Mouse (Mus musculus): ENCODE measurements around the gene Bcl7a.

Gene Bcl7a

DNA sequence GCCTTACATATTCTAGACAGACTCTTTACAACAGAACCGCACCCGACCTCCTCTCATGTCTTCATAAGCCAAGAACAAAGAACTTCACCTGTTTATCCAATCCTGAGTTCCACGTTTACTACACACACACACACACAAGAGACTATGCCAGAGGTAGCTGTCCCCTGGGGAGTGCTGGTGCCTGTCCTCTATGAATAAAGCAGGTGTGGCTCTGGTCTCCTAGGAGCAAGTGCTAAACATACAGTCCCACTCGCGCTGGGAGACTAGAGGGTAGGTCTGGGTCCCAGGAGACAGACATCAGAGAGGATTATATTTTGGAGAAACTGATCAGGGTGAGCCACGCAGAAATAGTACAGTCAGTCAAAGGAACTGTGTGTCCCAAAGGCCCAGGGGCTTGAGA lies 10.1 kb upstream of the Bcl7a start:
- no peak for DNase-seq

GRCm38 (mm10) chr5:123336205-123336961 lies 7.3 kb upstream of the Bcl7a start:
- no peak for DNase-seq

DNA sequence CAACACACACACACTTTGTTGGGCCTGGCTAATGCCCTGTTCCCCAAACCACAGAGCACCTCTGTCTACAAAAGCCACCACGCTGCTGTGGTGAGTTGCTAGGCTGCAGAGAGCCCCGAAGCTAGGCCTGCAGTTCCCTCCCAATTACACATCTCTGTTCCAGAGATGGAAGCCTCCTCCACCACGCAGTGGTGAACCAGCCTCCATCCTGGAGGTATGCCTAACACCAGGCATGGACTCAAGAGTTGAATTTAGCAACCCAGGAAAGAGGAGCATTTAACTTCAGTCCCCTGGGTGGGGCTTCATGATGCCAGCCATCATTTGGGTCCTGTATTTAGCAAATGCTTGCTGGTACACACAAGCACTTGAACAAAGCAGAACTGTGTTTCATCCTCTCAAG lies 5.2 kb upstream of the Bcl7a start:
- DNase-seq: peak; percentile 51

- DNase-seq: no peak
Observed at GRCm38 (mm10) chr5:123344628-123344962, 961 bp downstream of the Bcl7a start.

DNA sequence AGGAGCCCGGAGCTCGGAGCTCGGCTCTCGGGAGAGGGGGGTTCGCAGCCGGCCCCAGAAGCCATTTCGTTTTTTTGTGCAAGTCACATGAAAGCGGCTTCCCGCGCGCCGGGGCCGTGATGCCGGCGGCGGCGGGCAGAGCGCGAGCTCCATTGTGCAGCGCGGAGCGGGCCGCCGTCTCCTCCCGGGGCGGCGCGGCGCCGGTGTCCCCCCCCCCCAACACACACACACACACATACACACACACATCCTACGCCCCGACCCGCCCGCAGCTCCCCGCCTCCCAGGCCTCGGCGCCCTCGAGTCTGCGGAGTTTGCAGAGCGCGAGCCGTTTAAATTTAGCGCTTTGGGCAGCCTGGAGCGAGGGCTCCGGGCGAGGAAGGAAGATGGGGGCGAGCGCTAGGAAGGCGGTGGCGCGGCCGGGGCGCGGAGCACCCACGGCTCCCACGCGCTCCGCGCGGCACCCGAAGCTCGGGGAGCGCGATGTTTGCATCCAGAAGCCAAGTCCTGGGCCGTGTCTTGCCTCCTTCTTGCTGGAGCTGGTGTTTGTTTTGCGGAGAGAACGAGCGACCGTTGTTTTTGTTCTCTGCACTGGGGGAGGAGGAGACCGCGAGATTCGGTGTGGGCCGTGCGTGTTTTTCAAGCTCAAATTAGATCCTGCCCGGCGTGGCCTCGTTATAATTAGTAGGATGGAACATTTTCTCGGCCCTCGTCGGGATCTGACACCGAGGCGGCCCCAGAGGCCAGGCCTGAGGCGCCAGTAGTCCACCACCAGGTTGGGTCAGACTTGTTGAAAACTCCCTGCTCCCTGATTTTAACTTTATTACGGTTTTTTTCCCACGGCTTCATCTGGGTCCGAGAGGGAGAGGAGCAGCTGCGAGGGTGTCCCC lies 1.6 kb downstream of the Bcl7a start:
- peak; percentile 66 for DNase-seq

DNA sequence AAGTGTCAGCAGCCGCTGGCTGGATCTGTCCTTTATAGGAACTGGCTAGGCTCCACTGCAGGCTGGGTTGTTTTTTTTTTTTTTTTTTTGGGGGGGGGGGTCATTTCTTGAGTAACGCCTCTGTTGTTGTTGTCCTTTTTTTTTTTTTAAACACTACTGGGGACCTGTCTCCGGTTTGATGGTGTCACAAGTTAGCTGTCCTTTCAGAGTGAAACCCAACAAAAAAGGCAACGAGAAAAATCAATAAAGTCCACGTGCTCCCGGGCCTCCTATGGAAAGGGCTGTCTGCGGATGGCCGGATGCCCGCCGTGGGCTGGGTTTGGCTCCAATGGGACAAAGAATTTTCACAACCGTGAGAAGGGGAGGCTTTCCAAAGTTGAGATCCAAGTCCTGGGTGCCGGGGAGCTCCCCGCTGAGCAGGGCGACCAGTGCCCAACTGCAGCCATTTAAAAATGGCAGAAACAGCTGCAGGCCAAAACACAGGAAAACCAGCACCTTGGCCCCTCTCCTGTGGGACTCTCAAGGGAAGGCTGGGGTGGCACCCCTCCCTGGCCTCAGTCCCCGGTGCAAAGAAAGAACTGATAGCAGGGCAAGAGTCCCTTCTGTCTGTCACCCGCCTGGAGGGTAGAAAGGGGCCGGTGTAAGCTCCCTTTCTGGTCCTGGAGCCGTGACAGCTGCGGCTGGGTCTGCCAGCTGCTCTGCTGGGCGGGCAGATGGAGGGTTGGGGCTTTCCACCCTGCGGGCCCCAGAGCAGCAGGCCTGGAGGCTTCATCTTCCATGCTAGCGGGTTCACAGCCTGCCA lies 2.4 kb downstream of the Bcl7a start:
- peak; percentile 55 for DNase-seq

DNA sequence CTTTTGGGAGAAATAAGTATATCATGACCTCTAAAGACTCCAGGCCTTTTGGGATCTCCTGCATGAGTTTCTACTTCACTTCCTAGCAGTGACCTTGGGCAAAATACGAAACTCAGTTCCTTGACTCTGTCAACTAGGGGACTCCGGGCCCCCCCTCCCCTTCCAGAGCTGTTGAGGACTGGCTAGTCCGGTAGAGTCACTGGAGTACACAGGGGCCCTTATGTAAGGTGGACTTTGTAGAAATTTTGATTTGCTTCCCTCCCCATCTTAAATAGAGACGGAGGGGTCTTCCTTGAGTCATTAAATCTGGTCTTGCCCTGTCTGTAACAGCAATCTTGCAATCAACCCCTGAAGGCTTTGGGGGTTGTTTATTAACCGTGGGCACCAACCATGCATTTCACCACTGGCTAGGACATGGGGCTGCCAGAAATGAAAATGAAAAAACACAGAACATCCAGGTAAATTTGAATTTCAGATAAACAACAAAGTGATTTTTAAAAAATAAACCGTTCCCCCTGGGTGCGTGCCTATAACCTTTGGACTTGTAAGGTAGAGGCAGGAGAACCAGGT lies 3.2 kb downstream of the Bcl7a start:
- DNase-seq: no peak

DNA sequence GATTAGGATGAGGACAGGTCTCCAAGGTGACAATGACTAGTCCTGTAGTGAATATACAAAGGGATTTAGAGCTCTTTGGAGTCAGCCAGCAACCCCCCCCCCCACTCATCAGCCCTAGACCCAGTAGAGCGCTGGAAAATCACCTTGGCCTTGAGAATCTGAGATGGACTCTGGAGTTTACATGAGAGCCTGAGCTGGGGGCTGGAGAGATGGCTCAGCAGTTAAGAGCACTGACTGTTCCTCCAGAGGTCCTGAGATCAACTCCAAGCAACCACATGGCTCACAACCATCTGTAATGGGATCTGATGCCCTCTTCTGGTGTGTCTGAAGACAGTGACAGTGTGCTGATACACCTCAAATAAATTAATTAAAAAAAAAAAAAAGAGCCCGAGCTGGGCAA lies 4.4 kb downstream of the Bcl7a start:
- no peak for DNase-seq

DNA sequence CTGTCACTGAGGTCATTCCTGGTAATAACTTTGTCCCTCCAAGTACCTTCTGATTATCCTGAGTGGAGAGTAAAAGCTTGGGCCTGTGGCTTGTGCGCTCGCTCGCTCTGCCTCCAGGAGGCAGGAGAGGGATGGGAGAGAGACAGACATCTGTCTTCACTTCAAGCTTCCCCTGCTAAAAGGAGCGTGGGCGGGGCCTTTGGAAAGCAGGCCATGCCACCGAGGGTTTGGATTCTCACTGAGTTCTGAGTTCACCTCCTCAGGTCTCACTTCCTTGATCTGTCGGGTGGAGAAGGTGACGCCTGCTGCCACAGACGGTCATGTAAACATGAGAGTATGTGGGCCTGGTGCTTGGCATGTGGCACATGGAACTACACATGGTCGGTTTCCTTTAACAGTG lies 6.8 kb downstream of the Bcl7a start:
- DNase-seq: no peak

GRCm38 (mm10) chr5:123355918-123356317 lies 12.3 kb downstream of the Bcl7a start:
- no peak for DNase-seq

DNA sequence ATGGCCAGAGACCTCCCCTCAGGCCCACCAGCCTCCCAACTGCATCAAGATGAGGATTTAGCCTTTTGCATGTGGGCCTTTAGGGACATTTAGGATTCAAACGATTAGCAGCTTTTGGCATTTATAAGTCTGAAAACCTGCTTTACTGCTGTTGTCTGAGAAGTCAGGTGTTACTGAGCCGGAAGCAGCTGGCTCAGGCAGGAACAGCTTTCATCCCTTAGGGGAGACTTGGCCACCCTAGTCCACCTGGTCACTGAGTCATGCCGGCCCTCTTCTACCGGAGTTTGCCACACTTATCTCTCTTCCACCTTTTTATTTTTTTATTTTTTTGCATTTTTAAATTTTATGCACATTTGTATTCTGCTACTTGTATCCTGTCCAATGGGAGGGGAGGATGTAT lies 13.6 kb downstream of the Bcl7a start:
- no peak for DNase-seq

DNA sequence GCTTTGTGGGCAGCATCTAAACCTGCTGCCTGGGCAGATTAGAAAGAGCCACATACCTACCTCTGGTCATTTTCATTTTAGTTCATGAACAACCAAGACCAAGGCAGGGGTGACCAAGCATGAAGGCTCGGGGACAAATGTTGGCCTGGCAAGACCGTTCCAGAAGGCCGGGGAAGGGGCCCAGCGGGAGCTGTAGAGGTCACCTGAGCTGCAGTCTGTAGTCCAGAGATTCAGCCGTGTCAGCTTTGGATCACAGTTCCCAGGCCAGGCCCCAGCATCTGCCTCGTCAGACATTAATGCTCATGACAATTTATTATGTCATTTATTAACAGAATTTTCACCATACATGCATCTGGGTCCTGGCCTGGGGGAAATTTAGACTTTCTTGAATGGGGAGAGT lies 15.8 kb downstream of the Bcl7a start:
- no peak for DNase-seq

GRCm38 (mm10) chr5:123362911-123363310 lies 19.3 kb downstream of the Bcl7a start:
- no peak for DNase-seq

- DNase-seq: no peak
Observed at GRCm38 (mm10) chr5:123364302-123364971, 20.8 kb downstream of the Bcl7a start.

DNA sequence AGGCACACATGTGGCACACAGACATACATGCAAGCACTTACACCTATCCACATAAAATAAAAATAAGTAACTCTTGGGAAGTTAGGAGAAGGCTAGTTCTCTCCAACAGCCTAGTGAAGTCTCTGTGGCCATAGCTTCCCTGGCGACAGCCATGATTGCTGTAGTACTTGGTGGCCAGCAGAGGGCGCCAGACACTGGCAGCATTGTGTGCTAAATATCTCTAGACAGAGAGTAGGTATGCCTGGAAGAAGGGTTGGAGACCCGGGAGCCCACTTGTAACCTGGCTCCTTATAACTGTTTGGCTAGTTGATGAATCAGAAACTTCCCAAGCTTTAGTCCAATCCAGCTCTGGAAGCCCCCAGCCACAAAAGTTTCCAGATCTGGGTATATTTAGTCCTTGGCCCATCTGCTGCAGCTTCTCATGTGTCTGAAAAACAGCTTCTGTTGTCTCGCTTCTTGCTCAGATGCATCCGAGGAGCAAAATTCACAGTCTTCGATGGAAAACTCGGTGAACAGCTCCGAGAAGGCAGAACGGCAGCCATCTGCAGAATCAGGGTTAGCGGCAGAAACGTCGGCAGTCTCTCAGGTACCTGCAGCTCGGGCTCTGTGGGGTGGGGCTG lies 25.3 kb downstream of the Bcl7a start:
- DNase-seq: peak; percentile 45

DNA sequence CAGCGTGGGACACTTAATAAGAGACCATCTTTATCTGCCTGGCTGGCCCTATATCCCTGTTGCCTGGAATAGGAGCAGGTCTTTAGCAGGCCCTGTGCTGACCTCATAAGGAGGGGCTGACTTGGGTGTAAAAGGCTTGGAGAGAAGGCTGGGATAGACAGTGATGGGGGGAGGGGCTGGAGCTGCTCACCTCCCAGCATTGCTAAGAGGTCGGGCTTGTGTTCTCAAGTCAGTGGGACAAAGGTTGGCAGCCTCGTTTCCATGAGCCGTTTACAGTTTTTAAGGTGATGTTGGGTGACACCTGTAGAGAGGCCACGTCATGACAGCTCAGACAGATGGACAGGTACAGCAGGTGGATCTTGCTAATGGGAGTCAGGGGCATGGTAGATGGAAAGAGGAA lies 26.4 kb downstream of the Bcl7a start:
- DNase-seq: no peak

DNA sequence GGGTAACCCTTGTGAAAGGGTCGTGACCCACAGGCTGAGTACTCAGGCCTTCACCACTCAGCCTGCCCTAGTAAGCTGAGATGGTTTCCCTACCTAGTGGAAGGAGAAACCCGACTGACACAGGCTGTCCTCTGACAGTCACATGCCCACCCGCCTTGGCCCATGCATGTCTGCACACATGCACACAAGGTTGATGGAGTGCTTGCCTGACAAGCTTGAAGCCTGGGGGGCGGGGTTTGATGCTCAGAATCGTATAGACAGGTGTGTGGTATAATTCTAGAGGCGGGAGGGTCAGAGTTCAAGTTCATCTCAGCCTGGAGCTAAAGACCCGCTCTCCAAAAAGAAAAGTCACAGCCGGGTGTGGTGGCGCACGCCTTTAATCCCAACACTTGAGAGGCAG lies 31.6 kb downstream of the Bcl7a start:
- DNase-seq: no peak

DNA sequence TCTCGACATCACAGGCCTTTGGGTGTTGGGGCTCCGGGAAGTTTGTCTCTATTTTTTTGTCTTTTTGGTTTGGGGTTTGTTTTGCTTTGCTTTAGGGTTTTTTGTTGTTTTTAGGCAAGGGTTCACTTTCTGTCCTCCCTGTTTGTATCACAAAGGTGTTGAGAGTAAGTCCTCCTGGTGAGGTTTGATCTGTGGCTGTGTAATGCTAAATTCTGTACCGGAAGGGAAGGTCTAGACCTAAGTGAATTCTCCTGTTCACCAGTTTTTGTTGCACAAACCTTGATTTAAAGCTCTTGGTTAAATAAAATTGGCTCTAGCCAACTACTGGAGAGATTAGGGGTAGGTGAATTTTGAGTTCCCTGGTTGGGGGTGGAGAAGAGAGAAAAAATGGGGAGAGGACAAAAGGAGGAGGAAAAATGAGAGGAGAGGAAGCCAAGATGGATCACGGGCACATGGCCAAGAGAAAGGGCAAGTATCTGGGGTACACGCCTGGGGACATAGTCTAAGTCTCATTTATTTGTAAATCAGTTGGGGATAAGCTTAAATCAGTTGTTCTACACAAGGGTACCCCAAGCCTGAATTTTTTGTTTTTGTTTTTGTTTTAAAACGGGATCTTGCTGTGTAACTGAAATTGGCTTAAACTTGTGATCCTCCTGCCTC lies 32.3 kb downstream of the Bcl7a start:
- no peak for DNase-seq

GRCm38 (mm10) chr5:123376569-123376968 lies 32.9 kb downstream of the Bcl7a start:
- peak; percentile 67 for DNase-seq

DNA sequence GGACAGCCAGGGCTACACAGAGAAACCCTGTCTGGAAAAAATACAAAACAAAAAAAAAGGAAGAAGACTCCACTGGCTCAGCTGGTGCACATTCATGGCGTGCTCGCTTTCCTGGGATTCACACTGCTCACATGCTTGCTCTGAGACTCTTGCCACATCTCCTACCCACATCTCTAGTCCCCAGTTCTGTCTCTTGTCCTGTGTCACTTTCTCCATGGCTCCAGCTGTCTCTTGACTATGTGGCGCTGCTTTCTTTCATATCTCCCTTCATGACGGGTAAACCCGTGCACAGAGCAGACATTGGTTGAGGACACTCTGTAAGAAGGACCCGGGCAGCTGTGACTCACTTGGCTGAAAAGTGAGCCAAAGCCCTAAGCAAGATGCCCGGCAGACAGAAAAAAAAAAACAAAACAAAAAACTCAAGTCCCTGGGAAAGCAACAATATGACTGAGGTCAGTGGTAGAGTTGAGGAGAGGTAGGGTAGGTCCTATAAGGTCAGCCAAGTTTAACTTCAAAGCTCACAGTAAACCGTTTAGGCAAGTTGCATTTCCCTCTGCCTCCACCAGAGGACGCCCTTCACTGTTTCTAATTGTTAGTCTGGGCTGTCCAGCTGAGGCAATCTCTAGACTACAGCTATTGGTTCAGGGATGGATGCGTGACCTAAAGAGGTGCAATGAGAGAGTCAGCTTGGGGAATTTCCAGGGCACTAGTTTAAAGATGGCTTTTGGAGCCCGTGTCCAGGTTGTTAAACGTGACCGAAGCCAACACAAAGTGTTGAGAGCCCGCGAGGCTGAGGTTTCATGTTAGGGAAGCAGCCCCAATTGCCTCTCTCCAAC lies 33.7 kb downstream of the Bcl7a start:
- DNase-seq: peak; percentile 64

- DNase-seq: no peak
Observed at GRCm38 (mm10) chr5:123378712-123379111, 35.1 kb downstream of the Bcl7a start.

Measured in right cerebral cortex, adult 18-20 months (tissue).